Mouse (Mus musculus): ENCODE measurements around the gene Dda1. TPM values are rescaled to one million over a fixed set of nuclear protein-coding genes. Genes with fewer than 3 reads are reported as not detected.
A peak's percentile ranks its signal among the peaks of the same experiment; 100 is the strongest.

The Dda1 gene
- polyA plus RNA-seq, 1 experiment = 126 TPM

DNA sequence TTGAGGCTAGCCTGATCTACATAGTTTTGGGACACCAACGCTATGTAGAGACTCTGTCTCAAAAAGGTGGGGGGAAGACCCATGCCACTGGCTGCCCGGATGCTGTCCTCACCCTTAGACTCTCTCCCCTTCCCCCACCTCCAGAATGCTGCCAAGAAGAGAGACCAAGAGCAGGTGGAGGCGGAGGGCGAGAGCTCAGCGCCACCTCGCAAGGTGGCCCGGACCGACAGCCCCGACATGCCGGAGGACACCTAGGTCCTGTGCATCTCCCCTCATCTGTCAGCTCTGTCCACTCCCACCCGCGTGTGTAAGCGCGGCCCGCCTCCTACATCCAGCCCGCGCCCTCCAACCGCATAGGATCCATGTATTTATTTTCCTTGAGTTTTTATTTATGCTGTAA, 5.3 kb downstream of the Dda1 start:
- TF ChIP-seq CTCF (IDR thresholded peaks at IDR 0.05; ENCODE audit: extremely low read depth, insufficient read depth, low read length) (no peak), POLR2A (IDR thresholded peaks at IDR 0.05; ENCODE audit: extremely low read depth, insufficient read depth, low read length) (no peak)
- Histone ChIP-seq H3K27ac (ENCODE audit: insufficient read depth, low read length) (no peak overlapping the region), H3K4me1 (ENCODE audit: control insufficient read depth, insufficient read depth, low read length) (peaks cover 2% of the 10 kb centered on the region; the same call in 1 of the 2 replicates), H3K4me3 (ENCODE audit: insufficient read depth, low read length) (no peak overlapping the region)

- H3K4me3 ChIP-seq (ENCODE audit: insufficient read depth, low read length) = no peak overlapping the region
- no peak overlapping the region for H3K27ac ChIP-seq (ENCODE audit: insufficient read depth, low read length)
- H3K4me1 ChIP-seq (ENCODE audit: control insufficient read depth, insufficient read depth, low read length) = peaks cover 2% of the 10 kb centered on the region; the same call in 1 of the 2 replicates
- TF ChIP-seq CTCF (IDR thresholded peaks at IDR 0.05; ENCODE audit: extremely low read depth, insufficient read depth, low read length) = no peak
- 0 out of 2 replicates have a peak, but pooled peaks have one; percentile 14 for TF ChIP-seq POLR2A (IDR thresholded peaks at IDR 0.05; ENCODE audit: extremely low read depth, insufficient read depth, low read length)
These were observed 6.0 kb downstream of the Dda1 start for GRCm38 (mm10) chr8:71474785-71475701.

DNA sequence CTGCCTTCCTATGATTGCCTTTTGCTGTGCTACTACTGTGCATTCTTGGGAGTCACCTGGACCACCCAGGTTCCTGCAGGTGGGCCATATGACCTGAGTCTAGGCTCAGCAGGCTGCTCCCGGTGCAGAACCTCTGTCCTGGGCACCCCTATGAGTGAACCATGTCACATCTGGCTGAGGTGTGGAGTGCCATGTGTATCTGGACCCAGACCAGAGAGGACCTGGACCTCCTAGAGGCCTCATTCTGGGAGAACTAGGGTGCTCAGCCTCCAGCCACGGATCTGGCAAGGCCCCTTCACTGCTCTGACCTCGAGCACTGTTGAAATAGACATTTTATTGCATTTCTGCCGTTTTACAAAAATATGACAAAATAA, 6.7 kb downstream of the Dda1 start:
- H3K4me1 ChIP-seq (ENCODE audit: control insufficient read depth, insufficient read depth, low read length) = no peaks in the 10 kb centered on the region
- H3K4me3 ChIP-seq (ENCODE audit: insufficient read depth, low read length) = peak overlapping the region; percentile 41; the same call in 1 of the 2 replicates
- H3K27ac ChIP-seq (ENCODE audit: insufficient read depth, low read length) = 0 out of 2 replicates have a peak overlapping the region, but pooled peaks have one; percentile 97
- TF ChIP-seq POLR2A (IDR thresholded peaks at IDR 0.05; ENCODE audit: extremely low read depth, insufficient read depth, low read length) (no peak), CTCF (IDR thresholded peaks at IDR 0.05; ENCODE audit: extremely low read depth, insufficient read depth, low read length) (no peak)

GRCm38 (mm10) chr8:71476099-71476940, 7.3 kb downstream of the Dda1 start:
- peak overlapping the region; percentile 41 for H3K4me3 ChIP-seq (ENCODE audit: insufficient read depth, low read length)
- peak overlapping the region; percentile 97 for H3K27ac ChIP-seq (ENCODE audit: insufficient read depth, low read length)
- H3K4me1 ChIP-seq (ENCODE audit: control insufficient read depth, insufficient read depth, low read length) = no peaks in the 10 kb centered on the region
- TF ChIP-seq CTCF (IDR thresholded peaks at IDR 0.05; ENCODE audit: extremely low read depth, insufficient read depth, low read length) (no peak), POLR2A (IDR thresholded peaks at IDR 0.05; ENCODE audit: extremely low read depth, insufficient read depth, low read length) (no peak)

DNA sequence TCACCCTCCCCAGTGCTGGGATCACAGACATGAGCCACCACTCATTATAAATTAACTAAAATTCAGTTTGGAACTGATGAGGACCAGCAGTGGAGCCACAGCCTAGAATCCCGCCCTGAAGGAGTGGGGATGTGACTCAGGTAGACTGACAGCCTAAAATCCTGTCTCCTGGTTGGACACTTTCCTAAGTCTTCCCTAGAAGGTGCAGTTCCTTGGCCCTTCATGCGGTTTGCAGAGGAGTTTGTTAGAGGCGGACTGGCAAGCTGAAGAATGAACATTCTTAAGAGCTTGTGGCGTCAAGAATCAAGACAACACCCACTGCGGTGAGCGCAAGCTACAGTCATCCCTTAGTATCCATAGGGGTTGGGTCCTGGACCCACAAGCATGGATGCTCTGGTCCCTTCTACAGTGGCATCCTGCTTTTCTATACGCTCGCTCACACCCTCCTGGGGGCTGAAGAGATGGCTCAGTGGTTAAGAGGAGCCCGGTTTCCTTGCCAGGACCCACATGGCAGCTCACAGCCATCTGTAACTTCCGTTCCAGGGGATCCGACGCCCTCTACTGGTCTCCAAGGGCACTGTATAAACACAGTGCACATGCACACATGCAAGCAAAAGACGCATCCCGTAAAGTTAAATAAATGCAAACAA, 8.3 kb downstream of the Dda1 start:
- H3K4me3 ChIP-seq (ENCODE audit: insufficient read depth, low read length) = no peak overlapping the region; the same call in 1 of the 2 replicates
- H3K4me1 ChIP-seq (ENCODE audit: control insufficient read depth, insufficient read depth, low read length) = no peaks in the 10 kb centered on the region
- TF ChIP-seq POLR2A (IDR thresholded peaks at IDR 0.05; ENCODE audit: extremely low read depth, insufficient read depth, low read length) = no peak
- TF ChIP-seq CTCF (IDR thresholded peaks at IDR 0.05; ENCODE audit: extremely low read depth, insufficient read depth, low read length) = peak; percentile 41; the same call in 1 of the 2 replicates
- no peak overlapping the region for H3K27ac ChIP-seq (ENCODE audit: insufficient read depth, low read length)

DNA sequence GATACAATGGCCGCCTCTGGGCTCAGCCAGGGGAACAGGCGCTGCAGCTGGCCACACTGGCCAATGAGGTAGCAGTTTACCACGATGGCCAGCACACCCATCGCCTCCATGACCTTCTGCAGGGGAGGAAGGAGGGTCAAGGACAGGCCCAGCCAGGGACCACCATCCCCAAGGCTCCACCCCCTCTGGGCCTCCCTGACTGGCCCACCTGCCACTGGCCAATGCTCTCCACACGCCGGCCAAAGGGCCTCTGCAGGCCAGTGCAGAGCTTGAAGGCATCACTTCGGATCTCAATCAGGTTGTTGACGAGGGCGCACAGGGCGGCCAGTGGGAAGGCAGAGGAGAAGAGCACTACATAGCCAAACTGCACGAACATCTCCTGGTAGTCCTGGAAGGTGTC, 9.9 kb downstream of the Dda1 start:
- H3K27ac ChIP-seq (ENCODE audit: insufficient read depth, low read length) = no peak overlapping the region
- no peaks in the 10 kb centered on the region for H3K4me1 ChIP-seq (ENCODE audit: control insufficient read depth, insufficient read depth, low read length)
- TF ChIP-seq CTCF (IDR thresholded peaks at IDR 0.05; ENCODE audit: extremely low read depth, insufficient read depth, low read length) = no peak
- no peak for TF ChIP-seq POLR2A (IDR thresholded peaks at IDR 0.05; ENCODE audit: extremely low read depth, insufficient read depth, low read length)
- no peak overlapping the region for H3K4me3 ChIP-seq (ENCODE audit: insufficient read depth, low read length)

DNA sequence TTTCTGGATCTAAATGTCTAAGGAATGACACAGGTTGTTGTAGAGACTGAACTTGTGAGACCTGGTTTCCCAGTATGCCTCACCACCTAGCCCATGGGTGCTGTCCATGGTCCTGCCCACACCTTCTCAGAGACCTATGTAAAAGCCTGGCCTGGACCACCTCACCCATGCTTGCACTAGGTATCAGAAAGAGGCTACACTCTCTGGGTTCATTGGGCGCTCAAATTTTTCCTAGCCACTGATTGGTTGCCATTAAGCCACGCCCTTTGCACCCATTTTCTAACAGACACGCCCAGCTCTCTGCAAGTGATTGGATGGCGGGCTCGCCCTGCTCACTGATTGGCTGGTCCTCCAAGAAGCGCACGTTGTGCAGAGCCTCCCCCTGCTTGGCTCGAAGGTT, 14.9 kb downstream of the Dda1 start:
- Histone ChIP-seq H3K4me3 (ENCODE audit: insufficient read depth, low read length) (no peak overlapping the region), H3K27ac (ENCODE audit: insufficient read depth, low read length) (no peak overlapping the region), H3K4me1 (ENCODE audit: control insufficient read depth, insufficient read depth, low read length) (no peaks in the 10 kb centered on the region)
- no peak for TF ChIP-seq POLR2A (IDR thresholded peaks at IDR 0.05; ENCODE audit: extremely low read depth, insufficient read depth, low read length)
- TF ChIP-seq CTCF (IDR thresholded peaks at IDR 0.05; ENCODE audit: extremely low read depth, insufficient read depth, low read length) = no peak

GRCm38 (mm10) chr8:71484736-71485135, 15.7 kb downstream of the Dda1 start:
- TF ChIP-seq CTCF (IDR thresholded peaks at IDR 0.05; ENCODE audit: extremely low read depth, insufficient read depth, low read length) = no peak
- no peak for TF ChIP-seq POLR2A (IDR thresholded peaks at IDR 0.05; ENCODE audit: extremely low read depth, insufficient read depth, low read length)
- H3K4me1 ChIP-seq (ENCODE audit: control insufficient read depth, insufficient read depth, low read length) = peaks cover 5% of the 10 kb centered on the region; the same call in 1 of the 2 replicates
- peak overlapping the region; percentile 88; the same call in 1 of the 2 replicates for H3K4me3 ChIP-seq (ENCODE audit: insufficient read depth, low read length)
- no peak overlapping the region for H3K27ac ChIP-seq (ENCODE audit: insufficient read depth, low read length)

Measured in cortical plate, adult 2 months (tissue).